Mouse (Mus musculus) cerebellum, postnatal 25 days (tissue): Measurements from ENCODE around the gene Tmem132c.

Experiments
- DNase-seq, 2 experiments: peaks; one replicate each; pipeline ENCODE4 v3.0.0; 2021; ENCODE audit warnings: mixed read lengths in 2 of 2

Tmem132c gene

GRCm38 (mm10) chr5:127429124-127429523 is 187.5 kb downstream of the Tmem132c start:
- no peak for DNase-seq

GRCm38 (mm10) chr5:127431561-127431960 is 190.0 kb downstream of the Tmem132c start:
- DNase-seq: no peak

- DNase-seq: peak; percentile 81 to 82
These were observed 195.2 kb downstream of the Tmem132c start for GRCm38 (mm10) chr5:127436836-127437235.

GRCm38 (mm10) chr5:127438639-127439038 is 197.0 kb downstream of the Tmem132c start:
- DNase-seq: no peak

- no peak for DNase-seq
These were observed 200.4 kb downstream of the Tmem132c start for GRCm38 (mm10) chr5:127441963-127442362.

- peak in 1 of 2 experiments; percentile 59 for DNase-seq
These were observed 212.0 kb downstream of the Tmem132c start for GRCm38 (mm10) chr5:127453580-127453979.

GRCm38 (mm10) chr5:127454068-127454467 is 212.5 kb downstream of the Tmem132c start:
- DNase-seq: no peak

- peak in 1 of 2 experiments; percentile 36 for DNase-seq
These were observed 214.5 kb downstream of the Tmem132c start for GRCm38 (mm10) chr5:127456076-127456475.

GRCm38 (mm10) chr5:127468151-127468550 is 226.5 kb downstream of the Tmem132c start:
- no peak for DNase-seq

- no peak for DNase-seq
These were observed 228.7 kb downstream of the Tmem132c start for GRCm38 (mm10) chr5:127470351-127470750.

- no peak for DNase-seq
These were observed 230.3 kb downstream of the Tmem132c start for GRCm38 (mm10) chr5:127471902-127472301.

- DNase-seq: peak; percentile 50 to 78
These were observed 232.1 kb downstream of the Tmem132c start for GRCm38 (mm10) chr5:127473706-127474105.

- no peak for DNase-seq
These were observed 233.2 kb downstream of the Tmem132c start for GRCm38 (mm10) chr5:127474856-127475255.

- DNase-seq: no peak
These were observed 236.2 kb downstream of the Tmem132c start for GRCm38 (mm10) chr5:127477790-127478189.

- DNase-seq: no peak
These were observed 236.7 kb downstream of the Tmem132c start for GRCm38 (mm10) chr5:127478322-127478721.

GRCm38 (mm10) chr5:127480931-127481330 is 239.3 kb downstream of the Tmem132c start:
- no peak for DNase-seq

- peak; percentile 60 to 80 for DNase-seq
These were observed 239.8 kb downstream of the Tmem132c start for GRCm38 (mm10) chr5:127481416-127481815.

- no peak for DNase-seq
These were observed 240.7 kb downstream of the Tmem132c start for GRCm38 (mm10) chr5:127482342-127482741.

GRCm38 (mm10) chr5:127483955-127484659 is 242.5 kb downstream of the Tmem132c start:
- DNase-seq: no peak

- no peak for DNase-seq
These were observed 243.3 kb downstream of the Tmem132c start for GRCm38 (mm10) chr5:127484813-127485486.

- DNase-seq: no peak
These were observed 245.6 kb downstream of the Tmem132c start for GRCm38 (mm10) chr5:127487190-127487589.

- DNase-seq: no peak
These were observed 247.1 kb downstream of the Tmem132c start for GRCm38 (mm10) chr5:127488666-127489065.

GRCm38 (mm10) chr5:127491724-127492123 is 250.1 kb downstream of the Tmem132c start:
- DNase-seq: no peak

- no peak for DNase-seq
These were observed 255.3 kb downstream of the Tmem132c start for GRCm38 (mm10) chr5:127496895-127497294.
